Mouse (Mus musculus) layer of hippocampus, postnatal 14 days (tissue): Measurements from ENCODE around the gene Iqck. TPM values are rescaled to one million over a fixed set of nuclear protein-coding genes. Genes with fewer than 3 reads are reported as not detected.

Source experiments
- DNase-seq, 2 experiments: peaks; one replicate each; pipeline ENCODE4 v3.0.0; 2021 to 2022; ENCODE audit warnings: low spot score in 2 of 2, mixed read lengths in 1 of 2
- total RNA-seq, 2 experiments: library from RNA; stranded (reverse); gene quantifications; 2 replicates each; pipeline ENCODE4 v1.2.3; 2021

Iqck gene
- total RNA-seq, 2 experiments from 2014 or later: 3.6 to 3.7 TPM

- peak; percentile 81 to 88 for DNase-seq
Measured at GRCm38 (mm10) chr7:118983961-118984360, 128.4 kb downstream of the Iqck start.

GRCm38 (mm10) chr7:118985786-118986185, 130.2 kb downstream of the Iqck start:
- DNase-seq: no peak

GRCm38 (mm10) chr7:118986369-118986768, 130.8 kb downstream of the Iqck start:
- no peak for DNase-seq

GRCm38 (mm10) chr7:118989275-118989856, 133.8 kb downstream of the Iqck start:
- no peak for DNase-seq

- no peak for DNase-seq
Measured at GRCm38 (mm10) chr7:118990282-118990681, 134.7 kb downstream of the Iqck start.

- DNase-seq: no peak
Measured at GRCm38 (mm10) chr7:118991341-118991884, 135.9 kb downstream of the Iqck start.

GRCm38 (mm10) chr7:118992080-118992560, 136.6 kb downstream of the Iqck start:
- DNase-seq: no peak

- no peak for DNase-seq
Measured at GRCm38 (mm10) chr7:118992623-118993405, 137.3 kb downstream of the Iqck start.

- DNase-seq: peak in 1 of 2 experiments; percentile 57
Measured at GRCm38 (mm10) chr7:118993597-118994230, 138.2 kb downstream of the Iqck start.

- no peak for DNase-seq
Measured at GRCm38 (mm10) chr7:118994231-118994842, 138.8 kb downstream of the Iqck start.

GRCm38 (mm10) chr7:118995007-118995406, 139.5 kb downstream of the Iqck start, which contains the start of gene Gprc5b:
TSS of gene Gprc5b (minus strand) at chr7:118995211.
- peak; percentile 68 to 79 for DNase-seq

- no peak for DNase-seq
Measured at GRCm38 (mm10) chr7:118995671-118996070, 140.1 kb downstream of the Iqck start.

GRCm38 (mm10) chr7:118996137-118996837, 140.7 kb downstream of the Iqck start:
- DNase-seq: peak; percentile 83 to 93

- DNase-seq: no peak
Measured at GRCm38 (mm10) chr7:118999857-119000256, 144.3 kb downstream of the Iqck start.

GRCm38 (mm10) chr7:119001965-119002364, 146.4 kb downstream of the Iqck start:
- DNase-seq: no peak

- no peak for DNase-seq
Measured at GRCm38 (mm10) chr7:119002501-119002900, 146.9 kb downstream of the Iqck start.

GRCm38 (mm10) chr7:119010854-119011529, 155.4 kb downstream of the Iqck start:
- peak; percentile 82 to 89 for DNase-seq

- DNase-seq: peak; percentile 42 to 58
Measured at GRCm38 (mm10) chr7:119015736-119016135, 160.2 kb downstream of the Iqck start.

- peak; percentile 50 to 66 for DNase-seq
Measured at GRCm38 (mm10) chr7:119019537-119019936, 164.0 kb downstream of the Iqck start.
